ENCODE assay signal across 22 mouse cellular contexts in genomic region chr17:42290341-42290740, GRCm38 (mm10). TPM values are rescaled to one million over a fixed set of nuclear protein-coding genes. Genes with fewer than 3 reads are reported as not detected.
"Had no signal": no experiment of that assay in that cellular context is flagged by ENCODE, and none has a peak within 500 bp of the region (broad histone marks: within the 10 kb centered on the region; RNA-seq: fewer than 3 reads in every experiment).

No protein-coding gene starts in this region.

- H3K4me1 ChIP-seq: liver, embryonic 13.5 days; neural tube, embryonic 13.5 days; stomach, embryonic 15.5 days had no signal

- DNase-seq: kidney, postnatal 25 days; layer of hippocampus, adult 9-11 months; liver, embryonic 13.5 days; lung, adult 2 months; lung, postnatal 14 days; lung, postnatal 4 days; retina, postnatal 1 day; right cerebral cortex, postnatal 25 days; spleen, adult 18-20 months; thymus, postnatal 25 days had no signal

- H3K4me2 ChIP-seq: liver, embryonic 13.5 days; midbrain, embryonic 11.5 days; neural tube, embryonic 13.5 days; stomach, embryonic 15.5 days had no signal

- H3K4me3 ChIP-seq: layer of hippocampus, adult 2 months; liver, embryonic 13.5 days; myocyte; neural tube, embryonic 13.5 days; stomach, embryonic 15.5 days had no signal

- H3K27me3 ChIP-seq: liver, embryonic 13.5 days; neural tube, embryonic 13.5 days; stomach, embryonic 15.5 days had no signal

- ATAC-seq: midbrain, embryonic 16.5 days had no signal

- H3K9ac ChIP-seq: liver, embryonic 13.5 days; neural tube, embryonic 13.5 days; stomach, embryonic 15.5 days had no signal

- H3K36me3 ChIP-seq: liver, embryonic 13.5 days; neural tube, embryonic 13.5 days; stomach, embryonic 15.5 days had no signal

- H3K9me3 ChIP-seq: liver, embryonic 13.5 days; neural tube, embryonic 13.5 days; stomach, embryonic 15.5 days had no signal

- H3K27ac ChIP-seq: kidney, postnatal 0 days; layer of hippocampus, adult 2 months; liver, embryonic 13.5 days; neural tube, embryonic 13.5 days; stomach, embryonic 15.5 days had no signal

RNA-seq across cellular contexts. Expression of gene Ptchd4, which starts 25.4 kb away (rescaled TPM):
- total RNA-seq: liver, adult 2 months; megakaryocyte-erythroid progenitor cell, adult 5-6 weeks; monocyte, adult 5-6 weeks; neutrophil, adult 5-6 weeks had no signal
- polyA plus RNA-seq: liver, adult 2 months; liver, embryonic 13.5 days; liver, embryonic 16.5 days; lung, adult 2 months; myocyte had no signal
